Mouse (Mus musculus): ENCODE measurements around the gene Erc2.

DNA sequence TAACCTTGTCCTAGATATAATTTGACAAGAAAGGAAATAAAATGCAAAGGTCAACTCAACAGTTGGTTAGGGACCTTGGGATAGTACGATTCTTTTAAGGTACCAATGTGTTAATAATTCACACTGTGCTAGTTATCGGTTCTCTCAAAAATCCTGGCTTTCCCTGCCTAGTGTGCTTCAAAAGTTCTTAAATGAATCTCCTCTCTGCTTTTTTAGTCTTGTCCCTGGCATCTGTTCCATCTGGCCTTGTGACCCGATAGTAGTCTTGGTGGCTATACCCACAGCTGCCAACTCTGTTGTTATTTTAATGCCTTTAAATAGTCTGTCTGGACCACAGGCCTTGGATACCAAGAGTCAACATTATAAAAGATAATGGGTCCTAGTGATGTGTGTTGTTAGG lies 225.1 kb downstream of the Erc2 start:
- no peak for TF ChIP-seq EP300 (IDR thresholded peaks at IDR 0.05; ENCODE audit: low read depth)
- TF ChIP-seq CTCF (IDR thresholded peaks at IDR 0.05; ENCODE audit: low read depth), result no peak
